Mouse (Mus musculus) T-helper 17 cell (primary cell): ENCODE data around the gene Cdkl3.

ENCODE experiments used
- in situ Hi-C, 2 experiments: fragments of 300-600 bp; cut with MboI, MseI; formaldehyde crosslinking; loops; 1 replicate in 1 of 2; 2 replicates in 1 of 2; pipeline ENCODE4 v1.15.1; 2025; ENCODE audit warnings: high pct_unique_total_duplicates in 2 of 2

Cdkl3 gene

DNA sequence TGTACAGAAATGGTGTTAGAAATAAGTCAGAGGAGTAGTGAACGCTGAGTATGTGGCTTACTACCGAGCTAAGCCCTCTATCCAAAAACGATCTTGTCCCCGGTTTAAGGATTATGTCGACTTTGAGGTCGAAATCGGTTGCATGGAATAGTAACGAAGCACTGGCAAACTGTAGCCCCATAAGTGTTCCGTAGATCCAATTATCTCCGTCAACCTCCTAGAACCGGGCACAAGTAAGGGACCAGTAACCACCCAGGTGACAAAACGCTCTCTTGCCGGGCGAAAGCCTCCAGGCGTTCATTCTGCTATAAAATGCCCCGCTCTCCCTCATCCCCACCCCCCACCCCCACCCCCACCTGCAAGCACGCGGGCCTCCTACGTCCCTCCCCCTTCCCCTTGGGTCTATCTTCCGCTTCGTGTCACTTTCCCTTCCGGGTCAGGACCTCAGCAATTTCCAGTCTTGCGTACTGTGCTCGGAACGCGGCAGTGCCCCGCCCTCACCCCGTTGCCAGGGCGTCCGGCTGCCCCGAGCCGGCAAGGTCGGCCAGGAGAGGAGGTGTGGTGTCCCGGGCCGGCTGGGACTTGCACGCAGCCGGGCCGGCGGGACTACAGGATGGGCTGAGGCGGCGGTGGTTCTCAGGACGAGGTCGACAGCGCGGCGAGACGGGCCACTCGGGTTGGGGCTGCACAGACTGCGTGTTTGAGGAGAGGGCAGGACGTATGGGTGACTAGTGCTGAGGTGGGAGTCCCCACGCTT, at the start of gene Cdkl3:
Cdkl3 (plus strand) TSS at position 450 of the 757 bp plus-strand sequence.
- in situ Hi-C loops: loop anchor here in 1 of 2 experiments (10.0 kb wide), 1 partner anchor 1569 kb away; the partner anchor contains the start of gene Rufy1

DNA sequence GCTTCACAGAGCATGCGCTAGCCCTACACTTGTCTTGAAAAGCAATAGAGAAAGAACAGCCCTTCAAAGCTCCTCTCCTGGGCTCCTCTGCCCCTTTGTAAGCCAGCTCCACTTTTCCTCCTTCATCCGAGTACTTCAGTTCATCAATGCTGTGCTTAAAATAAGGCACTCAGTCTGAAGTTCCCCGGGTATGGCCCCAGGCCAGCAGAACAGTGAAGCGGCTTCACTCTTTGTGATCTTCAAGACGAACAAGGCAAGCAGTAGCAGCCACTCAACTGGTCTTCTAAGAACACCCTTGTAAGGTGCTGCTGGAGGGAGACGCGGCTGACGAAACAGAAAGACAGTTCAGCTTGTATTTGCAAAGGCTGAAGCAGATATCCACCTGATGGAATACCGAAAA, 47.9 kb upstream of the Cdkl3 start:
- in situ Hi-C loops: no loop called here

DNA sequence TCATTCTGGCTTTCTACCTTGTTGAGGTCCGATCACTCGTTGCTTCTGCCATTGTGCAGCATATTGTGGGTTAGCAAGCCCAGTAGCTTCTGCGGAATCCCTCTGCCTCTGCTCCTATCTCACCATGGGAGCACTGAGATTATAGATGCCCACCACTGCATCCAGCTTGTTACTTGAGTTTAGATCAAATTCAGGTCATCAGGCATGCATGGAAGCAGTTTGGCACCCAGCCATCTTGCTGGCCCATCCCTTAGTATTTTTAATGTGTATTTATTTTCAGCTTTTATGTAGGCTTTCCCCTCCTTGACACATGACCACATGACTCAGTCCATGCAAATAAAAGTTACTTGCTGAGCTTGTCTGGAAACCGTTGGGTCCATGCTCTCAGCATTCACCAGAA, 46.3 kb upstream of the Cdkl3 start:
- in situ Hi-C loops: no loop called here

DNA sequence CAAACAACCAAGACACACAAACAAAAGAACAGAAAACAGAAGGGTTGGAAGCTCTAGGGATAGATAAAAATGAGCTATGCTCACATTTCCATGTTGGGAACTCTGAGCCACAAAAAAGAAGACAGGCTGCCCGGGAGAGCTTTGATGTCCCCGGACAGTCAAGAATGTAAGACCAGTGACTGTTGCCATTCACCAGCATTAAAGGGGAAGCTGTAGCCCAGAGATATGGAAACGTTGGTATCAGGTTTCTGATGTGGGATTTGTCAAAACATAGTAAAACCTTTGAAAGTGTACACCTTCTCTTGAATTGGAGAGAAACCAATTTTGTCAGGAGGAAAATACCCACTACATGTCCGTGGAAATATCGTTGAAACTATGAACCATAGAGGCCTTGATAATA, 44.5 kb upstream of the Cdkl3 start:
- in situ Hi-C loops: no loop called here

DNA sequence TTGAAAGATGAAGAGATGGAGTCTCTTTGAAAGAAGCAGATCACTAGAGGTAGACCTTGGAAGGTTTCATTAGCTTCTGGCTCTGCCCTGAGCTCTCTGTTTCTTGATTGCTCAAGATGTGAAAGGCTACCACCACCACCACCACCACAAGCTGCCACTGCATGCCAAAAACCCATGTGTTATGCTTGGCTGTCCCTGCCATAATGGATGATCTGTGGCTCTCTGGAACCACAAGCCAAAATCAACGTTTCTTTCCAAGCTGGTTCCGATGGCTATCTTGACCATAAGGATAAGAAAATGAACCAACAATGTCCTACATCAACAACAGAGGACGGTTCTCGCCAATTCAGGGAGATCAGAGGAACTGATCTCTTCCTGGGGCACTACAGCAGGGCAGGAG, 44.0 kb upstream of the Cdkl3 start:
- in situ Hi-C loops: loop anchor here in 1 of 2 experiments (10.0 kb wide), 1 partner anchor 255 kb away; the partner anchor contains the start of gene Olfr1371

DNA sequence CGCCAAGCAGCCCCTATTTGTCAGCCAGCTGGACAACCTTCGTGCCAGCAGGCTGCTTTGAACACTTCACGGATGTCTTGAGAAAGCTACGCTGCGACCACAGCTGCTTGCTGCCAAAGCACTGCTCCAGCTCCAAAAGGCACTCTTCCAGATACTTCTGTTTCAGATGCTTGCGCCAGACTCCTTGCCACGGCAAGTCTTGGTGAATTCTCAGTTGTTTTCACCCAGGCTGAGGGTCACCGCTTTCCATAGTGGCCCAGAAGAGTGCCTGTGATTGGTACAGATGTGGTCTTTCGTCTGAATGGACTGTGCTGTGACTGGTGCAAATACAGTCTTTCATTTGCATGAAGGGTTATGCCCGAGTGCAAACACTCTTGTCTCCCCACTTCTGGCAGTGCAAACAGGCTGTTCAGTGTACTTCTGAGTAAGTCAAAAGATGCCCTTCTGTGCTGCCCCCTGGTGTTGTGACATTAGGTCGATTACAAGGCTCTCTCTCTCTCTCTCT, 43.0 kb upstream of the Cdkl3 start:
- in situ Hi-C loops: loop anchor here in 1 of 2 experiments (10.0 kb wide), 1 partner anchor 254 kb away; the partner anchor contains the start of gene Olfr1371

DNA sequence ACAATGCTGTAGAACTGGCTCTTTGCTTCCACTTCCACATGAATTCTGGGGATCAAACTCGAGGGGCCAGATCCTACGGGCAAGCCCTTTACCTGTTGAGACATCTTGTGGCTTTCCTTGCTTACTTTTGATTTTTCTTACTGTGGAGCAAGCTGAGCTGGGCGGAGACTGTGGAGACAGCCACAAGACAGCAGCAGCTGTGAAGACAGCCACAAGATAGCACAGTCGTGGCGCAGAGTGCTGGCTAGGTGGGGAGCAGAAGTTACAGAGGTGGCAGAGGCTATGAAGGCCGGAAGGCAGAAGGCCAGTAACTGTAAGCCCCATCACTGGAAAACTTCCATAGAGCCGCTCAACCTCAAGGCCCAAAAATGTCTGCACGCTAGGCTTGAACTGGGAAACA, 42.3 kb upstream of the Cdkl3 start:
- in situ Hi-C loops: loop anchor here in 1 of 2 experiments (10.0 kb wide), 1 partner anchor 253 kb away; the partner anchor contains the start of gene Olfr1371

DNA sequence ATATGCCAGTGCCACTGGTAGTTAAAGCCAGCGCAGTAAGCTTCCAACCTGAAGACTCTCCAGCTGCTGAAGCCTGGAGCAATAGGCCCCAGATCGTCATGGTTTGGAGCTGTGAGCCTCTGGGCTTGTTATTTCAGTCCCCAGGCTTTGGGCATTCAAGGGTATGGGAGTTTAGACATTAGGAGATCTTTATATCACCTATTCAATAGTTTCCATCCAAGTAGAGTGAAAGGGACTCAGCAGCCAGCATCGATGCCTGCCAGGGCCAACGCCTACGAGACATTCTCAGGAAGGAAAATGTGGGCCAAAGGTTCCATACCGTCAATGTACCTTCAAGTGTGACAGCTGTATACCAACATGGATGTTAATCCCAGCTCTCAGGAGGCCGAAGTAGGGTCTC, 41.7 kb upstream of the Cdkl3 start:
- in situ Hi-C loops: loop anchor here in 1 of 2 experiments (10.0 kb wide), 1 partner anchor 253 kb away; the partner anchor contains the start of gene Olfr1371

DNA sequence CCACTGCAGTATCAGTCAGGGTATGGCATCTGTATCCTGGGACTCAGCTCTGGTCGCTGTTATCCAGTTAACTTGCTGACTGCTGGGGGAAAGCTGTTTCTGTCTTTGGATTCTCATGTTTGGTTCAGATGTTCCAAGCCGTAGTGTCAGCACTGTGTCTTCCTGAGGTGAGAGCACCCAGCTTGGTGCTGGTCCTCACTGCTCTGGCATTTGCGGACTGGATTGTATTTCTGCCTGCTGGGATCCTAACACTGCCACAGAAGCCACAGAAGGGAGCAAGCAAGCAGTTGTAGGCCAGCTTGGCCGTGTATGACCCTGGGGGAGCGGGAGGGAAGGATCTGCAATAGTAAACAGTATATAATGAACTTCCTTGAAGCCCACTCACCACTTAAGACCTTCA, 37.4 kb upstream of the Cdkl3 start:
- in situ Hi-C loops: loop anchor here (5.0 to 10.0 kb wide), 3 partner anchors 144 to 248 kb away; partner anchors contain the start of gene Olfr1371 (in 1 of the 2)

DNA sequence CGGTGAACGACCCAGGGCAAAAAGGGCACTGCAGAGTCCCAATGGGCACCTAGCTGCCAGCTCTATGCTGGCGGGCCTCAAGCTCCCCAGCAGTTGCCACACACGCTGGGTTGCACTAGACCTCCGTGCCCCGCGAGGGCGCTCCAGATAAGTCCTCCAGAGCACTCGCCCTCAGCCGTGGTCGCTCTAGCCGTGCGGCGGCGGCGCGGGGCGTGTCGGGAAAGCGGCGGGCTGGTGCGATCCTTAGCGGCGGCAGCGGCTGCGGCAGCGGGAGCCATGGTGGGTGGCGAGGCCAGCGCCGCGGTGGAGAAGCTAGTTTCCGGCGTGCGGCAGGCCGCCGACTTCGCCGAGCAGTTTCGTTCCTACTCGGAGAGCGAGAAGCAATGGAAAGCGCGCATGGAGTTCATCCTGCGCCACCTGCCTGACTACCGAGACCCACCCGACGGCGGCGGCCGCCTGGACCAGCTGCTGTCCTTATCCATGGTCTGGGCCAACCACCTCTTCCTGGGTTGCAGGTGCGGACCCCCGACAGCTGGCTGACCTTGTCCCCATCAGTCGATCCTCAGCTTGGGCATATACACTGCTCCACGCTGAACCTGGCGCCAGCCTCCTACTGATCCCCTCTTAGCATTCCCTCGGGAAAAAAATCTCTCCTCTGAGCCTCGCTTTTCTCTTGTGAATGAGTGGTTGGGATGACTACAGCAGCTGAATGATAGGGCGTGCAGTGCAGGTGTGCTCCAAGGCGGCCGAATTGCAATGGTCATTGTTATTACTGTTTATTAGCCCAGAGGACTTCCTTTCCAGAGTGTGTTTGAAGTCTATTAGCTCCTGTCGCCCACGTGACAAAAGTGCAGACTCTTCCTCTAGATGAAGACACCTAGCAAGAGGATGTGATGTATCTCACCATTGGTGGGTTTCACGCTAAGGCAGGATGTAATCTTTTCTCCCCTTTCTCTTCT, 36.3 kb upstream of the Cdkl3 start, which contains the start of gene Cdkn2aipnl:
Cdkn2aipnl (plus strand) TSS at position 219 of the 959 bp plus-strand sequence.
- in situ Hi-C loops: loop anchor here (5.0 to 10.0 kb wide), 3 partner anchors 145 to 247 kb away; partner anchors contain the start of gene Olfr1371 (in 1 of the 2)

DNA sequence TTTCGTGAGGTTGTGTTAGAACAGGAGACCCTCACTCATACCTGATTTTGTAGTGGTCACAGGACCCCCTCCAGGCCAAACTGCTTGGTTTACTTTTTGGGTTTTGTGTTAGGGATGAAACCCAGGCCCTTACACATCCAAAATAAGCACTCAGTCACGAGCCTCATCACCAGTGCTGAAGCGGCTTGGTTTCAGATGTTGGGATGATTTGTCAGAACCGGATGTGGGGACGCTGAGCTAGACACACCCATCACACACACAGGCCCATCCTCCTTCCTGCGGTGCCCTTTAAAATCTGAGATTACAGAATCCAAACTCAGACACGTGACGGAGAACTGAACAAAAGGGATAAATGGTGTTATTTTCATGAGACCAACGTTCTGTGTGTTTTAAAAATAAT, 35.1 kb upstream of the Cdkl3 start:
- in situ Hi-C loops: loop anchor here (5.0 to 10.0 kb wide), 3 partner anchors 147 to 246 kb away; partner anchors contain the start of gene Olfr1371 (in 1 of the 2)

DNA sequence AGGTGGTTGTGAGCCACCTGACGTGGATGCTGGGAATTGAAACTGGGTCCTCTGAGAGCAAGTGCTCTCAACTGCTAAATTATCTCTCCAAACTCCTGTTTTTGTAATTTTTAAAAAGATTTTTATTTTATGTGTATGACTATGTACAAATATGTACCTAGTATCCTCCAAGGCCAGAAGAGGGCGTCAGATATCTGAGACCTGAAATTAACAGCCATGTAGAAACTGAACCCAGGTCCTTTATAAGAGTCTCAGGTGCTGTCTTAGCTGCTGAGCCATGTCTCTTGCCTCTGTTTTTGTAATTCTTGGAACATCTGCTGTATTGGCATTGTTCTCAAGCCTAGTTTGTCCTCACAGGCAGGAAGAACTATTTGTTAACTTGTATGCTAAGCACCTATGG, 34.5 kb upstream of the Cdkl3 start:
- in situ Hi-C loops: loop anchor here (5.0 to 10.0 kb wide), 3 partner anchors 147 to 245 kb away; partner anchors contain the start of gene Olfr1371 (in 1 of the 2)

DNA sequence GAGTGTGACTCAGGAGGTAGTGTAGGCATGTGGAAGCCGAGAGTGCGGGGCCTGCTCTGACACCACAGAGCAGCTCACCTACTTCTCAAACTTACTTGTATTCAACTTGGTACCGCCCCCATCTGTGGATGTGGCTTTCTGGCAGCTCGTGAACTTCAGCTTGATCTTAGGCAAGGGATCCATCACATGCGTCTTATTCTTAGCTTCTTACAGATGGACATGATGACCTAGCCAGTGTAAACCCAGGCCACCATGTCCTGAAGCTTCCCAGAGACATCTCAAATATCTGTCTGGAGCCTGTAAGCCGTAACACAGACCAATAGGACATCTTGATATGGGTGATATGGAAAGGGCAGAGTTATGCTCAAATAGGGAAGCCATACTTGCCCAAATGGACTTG, 32.4 kb upstream of the Cdkl3 start:
- in situ Hi-C loops: no loop called here

DNA sequence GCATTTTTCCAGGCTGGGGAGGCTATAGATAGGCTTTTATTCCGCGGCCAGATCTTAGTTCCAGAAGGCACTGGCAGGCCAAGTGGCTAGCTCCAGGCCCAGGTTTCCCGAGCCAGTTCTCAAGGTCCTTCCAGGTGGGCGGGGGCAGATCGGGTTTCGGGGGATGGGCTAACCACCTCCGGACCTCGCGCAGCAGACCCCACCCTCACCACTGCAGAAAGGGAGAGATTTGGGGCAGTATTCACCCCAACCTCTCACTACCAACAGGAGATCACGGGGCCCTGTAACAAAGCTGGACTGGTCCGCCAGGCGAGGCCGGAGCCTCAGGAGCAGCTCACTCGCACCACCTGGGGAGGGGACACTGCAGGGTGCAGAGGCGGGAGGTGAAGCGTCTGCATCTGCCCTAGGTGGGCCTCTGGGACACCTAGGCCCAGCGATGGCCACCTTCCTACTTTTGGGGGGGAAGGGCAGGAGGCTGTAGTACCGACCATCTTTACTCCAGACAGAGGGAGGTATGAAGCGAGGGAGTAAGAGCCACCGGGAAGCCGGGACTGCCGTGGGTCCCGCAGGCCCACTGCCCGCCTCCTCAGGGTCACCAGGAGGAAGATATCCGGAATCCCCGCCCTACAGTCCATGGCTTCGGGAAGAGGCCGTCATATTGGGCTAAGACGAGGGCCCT, 4.3 kb upstream of the Cdkl3 start:
- in situ Hi-C loops: loop anchor here in 1 of 2 experiments (10.0 kb wide), 1 partner anchor 1565 kb away; the partner anchor contains the start of gene Rufy1

DNA sequence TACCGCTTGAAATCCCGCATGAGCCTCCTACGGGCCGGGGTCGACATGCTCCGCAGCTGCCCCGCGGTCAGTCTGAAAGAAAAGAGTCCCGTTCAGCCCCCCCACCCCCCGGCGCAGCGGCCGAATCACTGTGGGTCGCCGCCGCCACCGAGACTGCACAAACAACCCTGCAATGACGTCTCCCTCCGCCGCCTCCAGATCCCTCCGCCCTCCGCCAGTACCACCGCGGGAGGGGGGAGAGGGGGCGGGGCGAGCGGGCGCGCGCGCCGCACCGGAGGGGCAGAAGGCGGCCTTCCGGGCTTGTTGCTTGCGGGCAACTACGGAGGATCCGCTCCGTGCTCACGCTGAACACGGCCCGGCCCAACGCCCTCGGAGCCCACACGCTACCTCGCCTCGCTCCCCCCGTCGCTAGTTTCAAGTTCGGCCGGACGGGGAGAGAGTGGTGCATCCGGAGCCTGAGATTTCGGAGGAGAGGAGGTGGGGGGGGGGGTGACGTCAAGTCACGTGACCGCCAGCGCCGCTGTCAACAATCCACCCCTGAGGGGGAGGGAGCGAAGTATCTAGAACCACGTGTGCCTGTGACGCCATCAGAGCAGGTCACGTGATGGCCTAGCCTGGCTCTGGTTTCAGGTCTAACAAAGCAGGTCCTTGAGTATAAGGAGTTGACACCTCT, 3.6 kb upstream of the Cdkl3 start, which contains the start of gene Ube2b:
Ube2b (minus strand) TSS at position 473 of the 673 bp plus-strand sequence.
- in situ Hi-C loops: loop anchor here in 1 of 2 experiments (10.0 kb wide), 1 partner anchor 1566 kb away; the partner anchor contains the start of gene Rufy1

DNA sequence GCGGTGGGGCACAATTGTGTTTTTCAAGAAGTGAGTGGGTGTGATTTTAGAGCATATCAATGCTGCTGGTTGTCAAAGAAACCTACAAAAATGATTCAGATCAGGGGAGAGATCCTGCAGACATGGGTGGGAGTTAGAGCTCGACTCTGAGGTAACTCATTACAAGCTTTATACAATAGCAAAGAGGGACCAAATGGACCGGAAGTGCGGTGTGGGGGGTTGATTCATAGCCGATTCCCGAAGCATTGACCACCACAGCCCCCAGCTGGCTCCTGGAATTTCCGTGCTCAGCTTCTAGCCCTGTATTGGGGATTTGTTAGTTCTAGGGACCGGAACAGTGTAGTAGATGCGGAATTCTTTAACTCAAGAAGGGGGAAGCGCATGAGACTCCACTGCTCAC, 2.7 kb upstream of the Cdkl3 start:
- in situ Hi-C loops: loop anchor here in 1 of 2 experiments (10.0 kb wide), 1 partner anchor 1567 kb away; the partner anchor contains the start of gene Rufy1

DNA sequence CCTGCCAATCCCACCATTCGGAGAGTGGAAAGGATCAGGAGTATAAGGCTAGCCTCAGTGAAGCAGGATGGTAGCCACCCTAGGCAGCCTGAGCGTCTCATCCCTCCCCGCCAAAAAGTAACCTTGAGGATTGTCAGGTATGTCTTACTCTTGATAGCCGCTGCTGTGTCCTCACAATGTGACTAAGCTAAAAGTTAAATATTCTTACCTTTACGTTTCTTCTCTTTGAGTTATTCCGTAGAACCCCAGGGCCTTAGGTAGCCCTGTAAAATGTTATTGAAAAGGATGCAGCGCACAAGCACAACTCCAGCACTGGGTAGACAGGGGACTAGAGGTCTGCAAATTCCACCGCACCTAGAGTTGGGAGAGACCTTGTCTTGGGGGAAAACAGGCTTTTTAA, 2.2 kb upstream of the Cdkl3 start:
- in situ Hi-C loops: loop anchor here in 1 of 2 experiments (10.0 kb wide), 1 partner anchor 1567 kb away; the partner anchor contains the start of gene Rufy1

DNA sequence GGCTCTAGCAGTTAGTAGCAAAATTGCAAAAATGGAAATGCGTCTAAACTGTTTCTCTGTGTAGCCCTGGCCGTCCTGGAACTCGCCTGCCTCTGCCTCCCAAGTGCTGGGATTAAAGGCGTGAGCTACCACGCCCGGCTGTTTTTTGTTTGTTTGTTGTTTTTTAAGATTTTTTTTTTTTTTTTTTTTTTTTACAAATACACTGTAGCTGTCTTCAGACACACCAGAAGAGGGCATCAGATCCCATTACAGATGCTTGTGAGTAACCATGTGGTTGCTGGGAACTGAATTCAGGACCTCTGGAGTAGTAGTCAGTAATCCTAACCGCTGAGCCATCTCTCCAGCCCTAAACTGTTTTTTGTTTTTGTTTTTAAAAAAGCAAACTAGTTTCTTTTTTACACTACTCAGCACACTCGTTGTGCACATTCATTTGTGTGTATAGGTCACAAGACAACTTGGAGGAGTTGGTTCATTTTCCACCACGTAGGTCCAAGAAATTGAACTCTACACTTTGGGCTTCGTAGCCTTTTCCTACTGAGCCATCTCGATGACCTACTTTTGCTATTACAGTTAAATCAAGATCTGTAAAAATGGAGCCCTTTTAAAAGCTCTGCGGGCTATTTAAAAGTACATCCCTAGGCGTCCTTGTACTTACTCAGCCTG, 1.0 kb upstream of the Cdkl3 start:
- in situ Hi-C loops: loop anchor here in 1 of 2 experiments (10.0 kb wide), 1 partner anchor 1568 kb away; the partner anchor contains the start of gene Rufy1

DNA sequence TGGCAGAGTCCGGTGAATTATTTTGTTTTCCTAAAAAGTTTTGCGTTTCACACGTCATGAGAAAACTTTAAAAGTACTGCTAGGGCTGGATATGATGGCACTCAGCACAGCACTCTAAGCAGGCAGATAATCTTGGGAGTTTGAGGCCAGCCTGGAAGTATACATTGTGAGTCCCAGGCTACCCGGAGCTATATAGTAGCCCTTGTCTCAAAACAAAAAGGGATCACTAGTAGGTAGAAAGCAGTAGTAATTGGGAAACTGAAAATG, 583 bp upstream of the Cdkl3 start:
- in situ Hi-C loops: loop anchor here in 1 of 2 experiments (10.0 kb wide), 1 partner anchor 1569 kb away; the partner anchor contains the start of gene Rufy1
